Mouse (Mus musculus) forebrain, postnatal 0 days (tissue): Measurements from ENCODE around the gene Tmpo. TPM values are rescaled to one million over a fixed set of nuclear protein-coding genes. Genes with fewer than 3 reads are reported as not detected.

Source experiments
- ATAC-seq: fragments of 200-750 bp; cut with Nextera tagmentation; 2 replicates; pipeline ENCODE4 v1.8.0; 2017; ENCODE audit warnings: mild to moderate bottlenecking, moderate library complexity
- DNase-seq: peaks from one replicate; pipeline ENCODE4 v3.0.0-alpha.2; 2015
- H3K27ac ChIP-seq: fragments of 300-500 bp; sonication (generic); 2 replicates; pipeline ENCODE4 v1.5.1; 2014; ENCODE audit warnings: low read depth, mild to moderate bottlenecking, antibody characterized with exemption, low read length, moderate library complexity, mixed read lengths
- H3K27me3 ChIP-seq: fragments of 300-500 bp; sonication (generic); 2 replicates; pipeline ENCODE4 v1.6.1; 2014; ENCODE audit warnings: mild to moderate bottlenecking, low read length, mixed read lengths; ENCODE audit not compliant: insufficient read depth
- H3K36me3 ChIP-seq: fragments of 300-500 bp; sonication (generic); 2 replicates; pipeline ENCODE4 v1.6.1; 2014; ENCODE audit warnings: mild to moderate bottlenecking, moderate library complexity; ENCODE audit not compliant: insufficient read depth
- H3K4me1 ChIP-seq: fragments of 300-500 bp; sonication (generic); 2 replicates; pipeline ENCODE4 v1.6.1; 2014; ENCODE audit warnings: antibody characterized with exemption; ENCODE audit not compliant: insufficient read depth
- H3K4me2 ChIP-seq: fragments of 300-500 bp; sonication (generic); 2 replicates; pipeline ENCODE4 v1.6.1; 2014; ENCODE audit warnings: low read depth, mild to moderate bottlenecking, moderate library complexity
- H3K4me3 ChIP-seq: fragments of 300-500 bp; sonication (generic); 2 replicates; pipeline ENCODE4 v1.5.1; 2014; ENCODE audit warnings: low read depth, low read length, mixed read lengths
- H3K9ac ChIP-seq: fragments of 300-500 bp; sonication (generic); 2 replicates; pipeline ENCODE4 v1.6.1; 2014; ENCODE audit warnings: mild to moderate bottlenecking
- H3K9me3 ChIP-seq: fragments of 300-500 bp; sonication (generic); 2 replicates; pipeline ENCODE4 v1.6.1; 2016; ENCODE audit warnings: low read length
- CTCF ChIP-seq: sonication (generic); IDR thresholded peaks from 2 replicates; pipeline ENCODE4 v1.5.1; 2016; ENCODE audit warnings: antibody characterized with exemption, control low read depth, low read depth
- WGBS: fragments of 180-500 bp; shearing (Covaris S2); extraction: QIAGEN DNeasy Blood & Tissue Kit; methylation state at CpG from one replicate; pipeline ENCODE4 v1.1.7; 2014; 5-methylcytosine and 5-hydroxymethylcytosine counted together
- polyA plus RNA-seq: library from polyadenylated mRNA; unstranded; fragments of >200 nt; fragmentation: Nextera tagmentation; extraction: Ambion mirVana; gene quantifications from 2 replicates; pipeline ENCODE4 v1.2.1, GENCODE M21; 2015
- total RNA-seq: library from RNA; depleted of rRNA; stranded (reverse); fragments of >200 nt; gene quantifications from 2 replicates; pipeline ENCODE4 v1.2.3, GENCODE M21; 2014

Tmpo gene
- total and polyA plus RNA-seq, 2 experiments from 2014 or later: 62.8 to 149 TPM

DNA sequence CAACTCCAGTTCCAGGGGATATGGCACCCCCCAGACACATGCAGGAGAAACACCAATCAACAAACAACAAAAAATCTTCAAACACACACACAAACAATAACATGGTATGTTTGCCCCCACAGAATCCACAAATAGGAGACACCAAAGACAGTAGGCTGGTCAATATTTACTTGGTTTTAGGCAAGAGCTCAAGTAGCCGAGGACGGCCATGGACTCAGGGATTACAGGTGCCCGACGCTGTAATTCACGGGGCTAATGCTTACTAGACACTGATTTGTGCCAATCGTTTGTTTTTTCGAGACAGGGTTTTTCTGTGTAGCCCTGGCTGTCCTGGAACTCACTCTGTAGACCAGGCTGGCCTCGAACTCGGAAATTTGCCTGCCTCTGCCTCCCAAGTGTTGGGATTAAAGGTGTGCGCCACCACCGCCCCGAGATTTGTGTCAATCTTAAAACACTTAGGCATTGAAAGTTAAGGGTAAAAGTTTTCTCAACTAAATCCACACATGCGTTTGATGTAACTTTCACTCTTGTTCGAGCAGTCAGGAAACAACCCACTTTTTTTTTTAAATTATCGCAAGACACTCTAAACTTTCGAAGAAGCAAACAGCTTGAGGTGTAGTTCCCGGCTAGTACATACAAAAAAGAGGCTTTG is 11.6 kb downstream of the Tmpo start:
- 33% methylated on average over 17 of the region's 17 CpGs for WGBS
- no peak for ATAC-seq
- TF ChIP-seq CTCF: no peak

DNA sequence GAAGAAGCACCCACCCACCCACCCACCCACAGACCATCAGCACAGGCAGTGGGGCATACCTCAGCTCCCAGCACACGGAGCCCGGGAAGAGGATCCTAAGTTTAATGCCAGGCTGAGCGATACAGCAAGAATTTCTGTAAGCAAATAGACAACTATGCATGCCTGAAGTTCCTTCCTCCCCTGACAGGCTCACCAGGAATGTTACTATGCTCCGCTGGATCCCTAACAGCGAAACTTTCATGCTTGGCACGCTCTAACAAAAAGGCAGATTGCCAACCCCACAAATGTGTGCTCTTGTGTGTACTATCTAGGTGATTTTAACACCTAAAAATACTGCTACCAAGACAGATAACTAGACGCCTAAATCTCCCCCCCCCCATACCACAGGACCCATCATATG is 13.8 kb downstream of the Tmpo start:
- ATAC-seq (no peak), DNase-seq (no peak)
- Histone ChIP-seq H3K27me3 (no peaks in the 10 kb centered on the region), H3K4me3 (no peak overlapping the region), H3K36me3 (peaks cover 22% of the 10 kb centered on the region), H3K27ac (no peak overlapping the region), H3K4me1 (no peaks in the 10 kb centered on the region; the same call in 1 of the 2 replicates), H3K4me2 (peak overlapping the region; percentile 26; the same call in 1 of the 2 replicates), H3K9ac (no peak overlapping the region), H3K9me3 (no peaks in the 10 kb centered on the region)
- no peak for TF ChIP-seq CTCF
- WGBS: 31% methylated on average over 7 of the region's 7 CpGs

More for the DNA sequence above, 11.6 kb downstream of the Tmpo start:
- no peak for DNase-seq
- Histone ChIP-seq H3K9ac (0 out of 2 replicates have a peak overlapping the region, but pooled peaks have one; percentile 29), H3K27ac (no peak overlapping the region), H3K4me2 (peak overlapping the region; percentile 47), H3K36me3 (peaks cover 6% of the 10 kb centered on the region; the same call in 1 of the 2 replicates), H3K4me1 (no peaks in the 10 kb centered on the region; the same call in 1 of the 2 replicates), H3K4me3 (peak overlapping the region; percentile 96), H3K27me3 (no peaks in the 10 kb centered on the region), H3K9me3 (no peaks in the 10 kb centered on the region)

DNA sequence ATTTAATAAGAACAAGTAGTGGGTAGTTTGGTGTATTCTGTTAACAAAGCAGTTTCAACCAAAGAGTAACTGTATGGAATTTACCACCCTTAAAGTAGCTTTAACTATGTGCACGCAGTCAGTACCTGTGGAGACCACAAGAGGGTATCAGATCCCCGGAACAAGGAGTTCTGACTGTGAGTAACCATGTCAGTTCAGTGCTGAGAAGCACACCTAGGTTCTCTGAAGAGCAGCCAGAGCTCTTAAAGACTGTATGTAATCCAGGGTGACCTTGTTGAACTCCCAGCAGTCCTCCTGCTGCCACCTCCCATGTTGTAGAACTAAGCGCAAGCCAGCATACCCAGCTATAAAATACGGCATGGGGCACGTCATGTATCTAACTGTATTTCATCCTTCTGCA is 14.2 kb downstream of the Tmpo start:
- 56% methylated on average over 5 of the region's 5 CpGs for WGBS
- H3K4me3 ChIP-seq: no peak overlapping the region
- ATAC-seq (no peak), DNase-seq (peak; percentile 61)
- H3K36me3 ChIP-seq: peaks cover 27% of the 10 kb centered on the region
- no peak overlapping the region for H3K4me2 ChIP-seq
- no peak overlapping the region for H3K9ac ChIP-seq
- TF ChIP-seq CTCF: peak; percentile 76
- no peak overlapping the region for H3K27ac ChIP-seq
- no peaks in the 10 kb centered on the region; the same call in 1 of the 2 replicates for H3K4me1 ChIP-seq
- H3K27me3 ChIP-seq: no peaks in the 10 kb centered on the region
- no peaks in the 10 kb centered on the region for H3K9me3 ChIP-seq

DNA sequence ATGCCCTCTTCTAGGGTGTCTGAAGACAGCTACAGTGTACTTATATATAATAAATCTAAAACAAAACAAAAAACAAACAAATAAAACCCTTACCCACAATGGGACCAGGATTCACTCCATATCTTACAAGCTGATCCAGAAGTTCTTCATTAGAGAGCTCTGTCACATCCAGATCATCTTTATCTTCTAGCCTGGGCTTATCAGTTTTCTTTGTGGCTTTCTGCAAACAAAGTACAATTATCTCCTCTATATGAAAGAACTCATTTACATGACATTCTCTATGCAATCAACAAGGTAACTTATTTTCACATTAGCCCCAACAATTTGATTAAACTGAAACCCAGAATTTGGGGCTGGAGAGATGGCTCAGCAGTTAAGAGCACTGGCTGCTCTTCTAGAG is 15.3 kb downstream of the Tmpo start:
- no peak overlapping the region for H3K4me2 ChIP-seq
- no peak for DNase-seq
- ATAC-seq: no peak
- H3K4me3 ChIP-seq: no peak overlapping the region
- no peak overlapping the region for H3K27ac ChIP-seq
- no peaks in the 10 kb centered on the region for H3K9me3 ChIP-seq
- no peak for TF ChIP-seq CTCF
- H3K9ac ChIP-seq: no peak overlapping the region
- peaks cover 37% of the 10 kb centered on the region for H3K36me3 ChIP-seq
- H3K27me3 ChIP-seq: no peaks in the 10 kb centered on the region
- H3K4me1 ChIP-seq: no peaks in the 10 kb centered on the region; the same call in 1 of the 2 replicates

DNA sequence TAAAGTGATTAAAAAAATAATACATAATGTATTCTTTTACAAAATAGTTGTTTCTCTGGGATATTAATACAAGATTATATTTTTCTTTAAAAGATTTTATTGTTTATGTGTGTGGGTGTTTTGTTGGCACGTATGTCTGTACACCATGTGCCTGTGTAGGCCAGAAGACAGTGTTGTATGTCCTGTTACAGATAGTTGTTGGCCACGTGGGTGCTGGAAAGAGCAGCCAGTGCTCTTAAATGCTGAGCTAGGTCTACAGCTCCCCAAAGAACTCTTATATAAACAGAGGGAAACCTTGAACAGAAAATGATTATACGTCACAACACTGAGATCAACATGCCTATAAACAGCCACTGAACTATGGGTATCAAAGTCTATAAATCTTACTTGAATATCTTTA is 16.6 kb downstream of the Tmpo start:
- TF ChIP-seq CTCF: no peak
- WGBS: 84% methylated on average over 3 of the region's 3 CpGs
- no peaks in the 10 kb centered on the region for H3K27me3 ChIP-seq
- no peak overlapping the region for H3K27ac ChIP-seq
- no peak for DNase-seq
- no peak overlapping the region for H3K9ac ChIP-seq
- no peak overlapping the region for H3K4me3 ChIP-seq
- H3K9me3 ChIP-seq: no peaks in the 10 kb centered on the region
- H3K36me3 ChIP-seq: peaks cover 43% of the 10 kb centered on the region
- no peak overlapping the region for H3K4me2 ChIP-seq
- ATAC-seq: no peak
- H3K4me1 ChIP-seq: no peaks in the 10 kb centered on the region; the same call in 1 of the 2 replicates

- Histone ChIP-seq H3K9me3 (no peaks in the 10 kb centered on the region), H3K4me1 (no peaks in the 10 kb centered on the region), H3K36me3 (peaks cover 49% of the 10 kb centered on the region), H3K9ac (no peak overlapping the region), H3K4me3 (no peak overlapping the region), H3K27ac (no peak overlapping the region), H3K4me2 (no peak overlapping the region), H3K27me3 (no peaks in the 10 kb centered on the region)
- no peak for TF ChIP-seq CTCF
- DNase-seq (no peak), ATAC-seq (no peak)
- WGBS: 92% methylated on average over 15 of the region's 15 CpGs
Measured at GRCm38 (mm10) chr10:91162511-91163163, 18.5 kb downstream of the Tmpo start.

DNA sequence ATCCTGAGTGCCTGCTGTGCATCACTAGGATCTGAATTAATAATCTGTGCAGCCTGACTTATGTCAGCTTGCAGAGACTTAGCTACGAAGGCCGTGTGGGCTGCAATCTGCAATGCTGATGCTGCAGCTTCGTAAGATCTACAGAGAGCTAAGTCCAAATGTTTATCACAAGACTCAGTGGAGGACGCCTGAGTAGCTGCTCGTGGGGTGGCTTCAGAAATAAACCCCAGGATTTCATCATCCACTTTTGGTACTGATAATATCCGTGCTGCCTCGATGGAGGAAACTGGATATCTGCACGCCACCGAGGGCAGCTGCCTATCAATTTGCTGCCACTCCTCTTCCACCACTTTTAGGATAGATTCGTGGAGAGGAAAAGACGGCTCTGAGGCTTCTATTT is 19.0 kb downstream of the Tmpo start:
- no peak for TF ChIP-seq CTCF
- Histone ChIP-seq H3K9ac (no peak overlapping the region), H3K27ac (no peak overlapping the region), H3K4me1 (no peaks in the 10 kb centered on the region), H3K9me3 (no peaks in the 10 kb centered on the region), H3K36me3 (peaks cover 51% of the 10 kb centered on the region), H3K4me2 (no peak overlapping the region), H3K4me3 (no peak overlapping the region), H3K27me3 (no peaks in the 10 kb centered on the region)
- DNase-seq (no peak), ATAC-seq (no peak)
- WGBS: 88% methylated on average over 11 of the region's 11 CpGs
